Mouse (Mus musculus) common myeloid progenitor, adult 5-6 weeks (primary cell): ENCODE data around the gene Gimap8. TPM values are rescaled to one million over a fixed set of nuclear protein-coding genes. Genes with fewer than 3 reads are reported as not detected.

Source experiments
- ATAC-seq: replicated peaks from 2 replicates; pipeline ENCODE4 v1.8.0; 2016; ENCODE audit warnings: low read depth, mild to moderate bottlenecking, moderate TSS enrichment, inconsistent platforms; ENCODE audit not compliant: poor library complexity, severe bottlenecking
- total RNA-seq: library from RNA; stranded (forward); fragments of 200-1000, 187-1606 nt; gene quantifications from 2 replicates; pipeline ENCODE4 v1.2.3, GENCODE M21; 2017

Gimap8 gene
- total RNA-seq, 1 experiment from 2014 or later = 3.7 TPM

DNA sequence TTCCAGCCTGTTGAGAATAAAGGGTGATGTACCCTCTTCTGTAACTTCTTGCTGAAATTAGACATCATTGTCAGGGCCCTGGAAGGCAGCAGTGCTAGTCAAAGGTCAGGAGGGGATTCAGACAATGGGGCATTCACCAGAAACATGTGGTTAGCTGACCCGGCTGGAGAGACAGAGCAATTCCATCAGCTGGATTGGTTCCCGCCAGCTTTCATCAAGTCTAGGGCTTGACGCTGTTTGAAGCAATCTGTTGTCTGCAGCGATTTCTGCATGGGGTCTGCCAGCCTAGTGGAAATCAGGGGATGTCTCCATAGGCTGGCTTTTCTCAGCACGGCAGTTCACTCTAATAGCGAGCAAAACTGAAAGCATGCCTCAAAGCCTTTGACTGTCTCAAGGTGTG, 10.5 kb upstream of the Gimap8 start:
- ATAC-seq = no peak

DNA sequence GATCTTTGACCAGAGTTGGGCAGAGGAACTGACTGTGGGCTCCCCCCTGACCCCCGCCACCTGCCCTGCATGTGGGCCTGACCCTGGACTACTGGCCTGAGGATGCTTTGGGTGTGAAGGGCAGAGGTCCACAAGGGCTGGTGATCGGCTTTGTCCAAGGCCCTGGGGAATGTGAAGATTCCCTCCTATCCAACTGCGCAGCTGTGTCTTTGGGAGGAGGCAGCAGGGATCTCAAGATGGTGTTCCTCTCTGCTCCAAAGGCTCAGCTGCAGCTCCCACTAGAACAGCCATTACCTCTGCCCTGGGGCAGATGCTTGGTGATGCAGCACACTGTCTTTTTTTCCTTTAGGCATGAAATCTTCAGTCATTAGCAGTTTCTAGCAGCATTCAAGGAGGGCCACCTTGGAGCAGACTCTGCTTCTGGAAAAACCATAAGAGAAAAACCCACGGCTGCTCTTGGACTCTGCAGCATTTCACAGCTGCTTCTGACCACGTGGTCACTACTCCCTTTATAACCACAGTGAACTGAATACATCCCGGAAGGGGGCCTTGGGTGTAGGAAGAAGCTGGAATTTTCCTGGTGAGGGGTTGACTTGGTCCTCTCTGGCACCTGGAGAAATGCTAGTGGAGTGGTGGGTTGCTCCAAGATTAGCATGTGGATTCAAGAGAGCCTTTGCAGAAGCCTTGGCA, 9.1 kb upstream of the Gimap8 start:
- no peak for ATAC-seq

GRCm38 (mm10) chr6:48638553-48638952, 8.5 kb upstream of the Gimap8 start:
- no peak for ATAC-seq

DNA sequence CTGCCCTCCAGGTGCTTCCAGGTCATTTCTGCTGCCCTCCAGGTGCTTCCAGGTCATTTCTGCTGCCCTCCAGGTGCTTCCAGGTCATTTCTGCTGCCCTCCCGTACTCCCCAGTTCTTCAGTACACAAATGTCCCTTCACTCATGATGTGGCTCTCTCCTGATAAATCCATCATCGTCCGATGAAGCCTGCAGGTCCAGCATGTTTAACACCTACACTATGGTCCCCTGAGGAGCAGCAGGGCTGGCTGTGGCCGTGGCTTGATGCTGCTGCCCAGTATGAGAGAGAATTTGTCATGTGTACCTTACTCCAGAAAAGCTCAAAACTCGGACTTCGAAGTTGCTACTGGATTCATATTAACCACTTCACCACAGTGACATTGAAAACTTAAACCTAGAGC, 5.6 kb upstream of the Gimap8 start:
- ATAC-seq = no peak

GRCm38 (mm10) chr6:48642764-48643292, 4.2 kb upstream of the Gimap8 start:
- ATAC-seq = 0 out of 2 replicates have a peak, but pooled peaks have one; percentile 58

DNA sequence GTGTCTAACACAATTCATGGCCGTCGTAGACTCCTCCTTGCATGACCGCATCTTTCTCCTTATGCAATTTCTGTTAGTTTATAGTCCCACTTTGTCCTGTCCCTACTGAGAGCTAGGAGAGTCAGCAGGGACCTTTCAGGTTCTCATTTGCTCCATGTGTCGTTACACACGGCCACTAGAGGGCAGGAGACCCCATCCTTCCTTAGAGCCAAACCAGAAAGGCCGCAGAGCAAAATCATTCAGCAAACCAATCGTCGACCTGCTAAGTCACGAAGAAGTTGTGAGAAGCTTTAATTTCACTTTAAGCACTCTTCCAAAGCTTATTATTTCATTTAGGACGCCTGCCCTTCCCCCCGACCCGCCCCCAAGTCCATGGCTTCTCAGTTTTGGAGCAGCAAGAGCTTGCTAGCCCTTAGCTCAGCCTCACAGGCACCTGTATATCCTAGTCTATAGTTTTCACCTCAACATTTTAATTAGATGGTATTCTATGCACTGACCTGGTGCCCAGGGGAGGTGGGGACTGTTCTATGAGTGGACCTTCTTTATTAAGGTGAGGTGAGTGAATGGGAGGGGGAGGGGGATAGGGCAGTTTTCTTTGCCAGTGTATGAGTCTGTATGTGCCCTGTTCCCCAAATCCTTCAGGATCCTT, 1.2 kb upstream of the Gimap8 start:
- peak; percentile 74 for ATAC-seq

- no peak for ATAC-seq
Observed at GRCm38 (mm10) chr6:48646309-48646690, 734 bp upstream of the Gimap8 start.

- ATAC-seq = no peak
Observed at GRCm38 (mm10) chr6:48647611-48648010, 577 bp downstream of the Gimap8 start.

DNA sequence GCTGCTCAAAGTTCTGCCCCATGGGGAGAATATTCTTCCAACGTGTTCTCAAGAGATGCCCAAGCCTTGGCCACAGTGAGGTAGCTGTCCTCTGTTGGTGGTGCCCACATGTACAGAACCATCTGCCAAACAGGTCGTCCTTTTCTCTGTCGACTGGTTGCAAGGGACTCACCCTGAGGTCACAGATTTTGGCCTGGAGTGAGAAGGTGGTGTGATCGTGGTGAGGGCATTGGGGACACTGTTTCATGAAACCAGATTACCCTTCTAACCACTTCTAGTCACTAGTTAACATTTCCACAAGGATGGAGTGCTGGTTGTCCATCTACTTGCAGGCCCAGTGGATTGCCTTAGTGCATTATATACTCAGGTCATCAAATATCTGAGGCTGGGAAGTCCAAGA, 1.7 kb downstream of the Gimap8 start:
- ATAC-seq = no peak

- no peak for ATAC-seq
Observed at GRCm38 (mm10) chr6:48650041-48650440, 3.0 kb downstream of the Gimap8 start.

DNA sequence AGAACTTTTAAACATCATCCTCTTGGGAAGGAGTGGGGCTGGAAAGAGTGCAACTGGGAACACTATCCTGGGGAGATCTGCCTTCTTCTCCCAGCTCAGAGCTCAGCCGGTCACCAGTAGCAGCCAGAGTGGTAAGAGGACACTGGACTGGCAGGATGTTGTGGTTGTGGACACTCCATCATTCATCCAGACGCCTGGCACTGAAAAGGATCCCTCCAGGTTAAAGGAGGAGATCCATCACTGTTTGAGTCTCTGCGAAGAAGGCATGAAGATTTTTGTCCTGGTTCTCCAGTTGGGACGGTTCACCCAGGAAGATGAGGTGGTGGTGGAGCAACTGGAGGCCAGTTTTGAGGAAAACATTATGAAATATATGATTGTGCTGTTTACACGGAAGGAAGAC, 11.7 kb downstream of the Gimap8 start:
- ATAC-seq = no peak

- no peak for ATAC-seq
Observed at GRCm38 (mm10) chr6:48664750-48665149, 17.7 kb downstream of the Gimap8 start.

- no peak for ATAC-seq
Observed at GRCm38 (mm10) chr6:48665471-48665870, 18.4 kb downstream of the Gimap8 start.

- ATAC-seq = 0 out of 2 replicates have a peak, but pooled peaks have one; percentile 45
Observed at GRCm38 (mm10) chr6:48666159-48666586, 19.1 kb downstream of the Gimap8 start.

- no peak for ATAC-seq
Observed at GRCm38 (mm10) chr6:48668022-48668421, 21.0 kb downstream of the Gimap8 start.

DNA sequence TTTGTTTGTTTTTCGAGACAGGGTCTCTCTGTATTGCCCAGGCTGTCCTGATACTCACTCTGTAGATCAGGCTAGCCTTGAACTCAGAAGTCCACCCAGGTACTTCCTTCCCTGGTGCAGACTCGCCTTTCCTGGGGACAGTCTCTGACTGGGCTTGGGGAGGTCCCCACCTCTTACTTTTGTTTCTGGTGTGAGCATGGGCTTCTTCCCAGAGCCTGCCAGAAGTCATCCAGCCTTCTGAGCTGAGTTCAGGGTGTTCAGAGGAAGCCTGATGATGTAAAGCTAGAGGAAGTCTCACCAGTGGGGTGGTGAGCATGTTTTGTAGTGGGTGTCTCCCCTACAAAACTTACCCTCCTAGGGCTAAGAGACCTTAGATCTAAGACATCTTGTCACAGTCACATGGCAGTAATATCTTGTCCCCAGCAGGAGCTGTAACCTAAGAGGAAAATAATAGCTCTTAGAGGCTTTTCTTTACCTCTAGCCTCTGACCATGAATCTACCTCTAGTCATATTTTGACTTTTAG, 22.5 kb downstream of the Gimap8 start:
- ATAC-seq = no peak

DNA sequence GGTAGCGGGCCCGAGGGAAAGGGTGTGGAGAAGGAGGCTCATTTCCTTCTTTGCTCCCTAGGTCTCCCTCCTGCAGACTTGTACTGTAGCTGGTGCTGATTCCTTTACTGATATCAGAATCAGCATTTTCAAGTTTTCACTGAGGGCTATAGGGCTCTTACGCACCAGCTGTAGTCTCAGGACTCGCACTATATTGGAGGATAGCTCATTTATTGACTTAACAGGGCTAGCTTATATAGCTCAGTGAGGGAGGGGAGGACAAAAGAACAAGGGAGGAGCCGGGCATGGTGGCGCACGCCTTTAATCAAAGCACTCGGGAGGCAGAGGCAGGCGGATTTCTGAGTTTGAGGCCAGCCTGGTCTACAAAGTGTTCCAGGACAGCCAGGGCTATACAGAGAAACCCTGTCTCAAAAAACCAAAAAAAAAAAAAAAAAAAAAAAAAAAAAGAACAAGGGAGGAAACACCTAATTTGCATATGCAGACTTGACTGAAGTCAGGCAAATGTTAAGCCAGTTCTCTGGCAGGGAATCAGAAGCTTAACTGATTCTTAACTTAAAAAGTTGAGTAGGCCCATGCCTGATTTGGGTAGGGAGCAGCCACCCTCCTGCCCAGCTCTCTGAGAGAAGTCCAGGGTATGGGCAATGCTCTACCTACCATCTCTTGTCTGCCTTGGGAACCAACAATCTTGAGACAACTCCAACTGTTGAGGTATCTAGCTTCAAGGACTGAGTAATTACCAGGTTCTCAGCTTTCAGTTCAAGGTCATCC, 27.4 kb downstream of the Gimap8 start:
- ATAC-seq = no peak

GRCm38 (mm10) chr6:48675400-48675930, 28.4 kb downstream of the Gimap8 start:
- no peak for ATAC-seq

DNA sequence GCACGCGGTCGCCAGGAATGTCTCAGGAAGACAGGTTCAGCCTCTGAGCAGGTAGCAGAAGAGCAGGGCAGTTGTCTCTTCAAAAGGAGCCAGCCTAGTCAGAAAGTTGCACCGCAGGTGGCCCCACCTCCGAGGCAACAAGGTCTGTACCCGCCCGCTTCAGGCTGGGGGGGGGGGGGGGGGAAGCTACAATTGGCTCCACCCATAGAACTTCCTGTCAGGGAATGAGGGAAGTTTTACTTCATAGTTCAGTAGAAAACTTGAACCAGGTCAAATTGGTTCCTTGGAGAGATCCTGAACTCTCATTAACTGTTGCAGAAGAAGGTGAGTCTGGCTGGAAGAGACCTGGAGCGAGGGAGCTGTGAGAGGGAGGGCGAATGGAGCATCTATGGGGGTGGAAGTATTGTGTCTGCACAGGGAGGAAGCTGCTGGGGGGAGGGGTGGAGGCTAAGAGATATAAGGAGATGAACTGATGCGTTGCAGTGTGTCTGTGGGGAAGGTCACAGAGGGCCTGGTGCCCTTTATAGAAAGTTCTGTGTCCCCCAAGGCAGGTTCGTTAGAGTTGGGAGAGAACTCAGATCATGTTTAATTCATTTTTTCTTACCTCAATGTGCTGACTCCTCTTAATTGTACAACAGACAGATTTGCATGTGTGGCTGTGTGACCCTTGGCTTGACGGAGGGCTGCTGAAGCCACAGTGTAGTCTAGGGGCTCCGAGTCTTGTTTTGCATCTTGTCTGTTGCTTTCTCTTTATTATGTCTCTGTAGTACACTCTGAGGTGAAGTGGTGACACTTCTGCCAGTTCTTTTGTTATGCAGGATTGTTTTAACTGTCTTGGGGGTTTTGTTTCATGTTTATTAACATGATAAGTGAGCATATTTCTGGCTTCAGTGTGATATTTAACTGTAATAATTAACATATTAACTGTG, 29.2 kb downstream of the Gimap8 start, which contains the start of gene Gimap9:
Gimap9 (plus strand) TSS at position 199 of the 929 bp plus-strand sequence.
- ATAC-seq = peak; percentile 74
